Mouse (Mus musculus) embryo, embryonic 11.5 days (tissue): ENCODE measurements around the gene Tomm40.
A peak's percentile ranks its signal among the peaks of the same experiment; 100 is the strongest.
"Not testable (repeated sequence)": the region's sequence is repeated elsewhere in the genome, so short reads cannot be mapped to it uniquely, and the experiment has no call there.

Experiments used
- DNase-seq: peaks from one replicate; pipeline ENCODE4 v3.0.0-alpha.2; 2012; ENCODE audit warnings: low read depth, low spot score

Gene Tomm40

DNA sequence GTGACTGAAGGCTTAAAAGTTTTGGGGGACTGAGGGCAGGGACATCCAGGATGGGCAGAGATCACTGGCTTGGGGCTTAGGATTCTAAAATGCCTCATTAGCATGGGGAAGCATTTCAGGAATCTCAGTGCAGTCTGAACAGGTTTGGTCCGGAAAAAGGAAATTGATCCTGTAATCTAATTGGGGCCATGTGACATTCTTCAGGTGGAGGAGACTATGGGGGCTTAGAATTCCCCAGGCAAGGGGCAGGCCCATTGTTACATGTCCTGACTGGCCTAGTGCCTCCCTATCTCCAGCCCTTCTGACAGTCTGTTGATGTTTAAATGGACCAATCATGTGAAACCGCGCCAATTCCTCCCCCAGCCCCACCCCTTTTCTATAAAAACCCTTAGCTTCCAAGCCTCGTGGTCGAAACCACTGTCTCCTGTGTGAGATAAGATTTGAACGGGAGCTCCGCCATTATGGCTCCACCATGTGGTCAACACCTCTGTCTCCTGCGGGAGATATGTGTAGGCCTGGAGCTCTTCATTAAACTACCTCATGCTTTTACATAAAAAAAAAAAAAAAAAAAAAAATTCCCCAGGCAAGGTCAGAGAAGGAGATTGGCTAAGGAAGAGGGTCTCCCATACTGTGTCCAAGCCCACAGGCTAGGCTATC, 28.2 kb downstream of the Tomm40 start:
- DNase-seq, result not testable (repeated sequence)

DNA sequence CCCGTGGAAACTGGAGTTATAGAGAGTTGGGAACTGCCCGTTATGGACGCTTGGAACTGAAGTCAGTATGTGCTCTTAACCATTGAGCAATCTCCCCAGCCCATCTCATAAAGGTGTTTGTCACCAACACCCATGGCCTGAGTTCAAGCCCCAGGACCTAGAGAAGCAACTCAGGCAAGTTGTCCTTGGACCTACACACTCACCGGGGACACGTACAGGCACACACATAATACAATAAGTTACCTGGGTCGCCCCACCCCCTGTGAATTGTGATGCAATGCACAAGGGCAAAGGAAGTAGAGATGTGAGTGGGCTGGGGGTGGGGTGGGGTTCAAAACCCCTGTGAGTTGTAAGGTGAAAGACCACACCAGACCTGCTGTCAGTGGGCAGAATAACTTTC, 28.7 kb downstream of the Tomm40 start:
- DNase-seq, result no peak

DNA sequence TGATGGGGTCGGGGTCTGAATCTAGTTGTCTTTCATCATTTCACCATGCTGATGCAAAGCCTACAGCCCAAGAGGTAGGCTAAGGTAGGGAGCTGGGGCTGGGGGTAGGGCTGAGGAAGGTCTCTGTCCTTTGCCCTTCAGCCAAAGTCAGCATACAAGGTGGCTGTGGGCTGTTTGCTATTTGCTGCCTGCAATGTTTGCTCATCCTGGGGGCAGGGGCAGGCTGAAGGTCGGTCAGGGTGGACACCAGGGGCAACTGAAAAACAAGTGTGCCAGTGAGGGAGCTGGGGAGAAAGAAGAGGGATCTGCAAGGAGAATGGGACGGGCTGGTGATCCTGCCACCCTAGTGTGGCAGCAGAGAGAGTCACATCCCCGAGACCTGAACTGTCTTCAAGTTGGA, 29.9 kb downstream of the Tomm40 start:
- no peak for DNase-seq

DNA sequence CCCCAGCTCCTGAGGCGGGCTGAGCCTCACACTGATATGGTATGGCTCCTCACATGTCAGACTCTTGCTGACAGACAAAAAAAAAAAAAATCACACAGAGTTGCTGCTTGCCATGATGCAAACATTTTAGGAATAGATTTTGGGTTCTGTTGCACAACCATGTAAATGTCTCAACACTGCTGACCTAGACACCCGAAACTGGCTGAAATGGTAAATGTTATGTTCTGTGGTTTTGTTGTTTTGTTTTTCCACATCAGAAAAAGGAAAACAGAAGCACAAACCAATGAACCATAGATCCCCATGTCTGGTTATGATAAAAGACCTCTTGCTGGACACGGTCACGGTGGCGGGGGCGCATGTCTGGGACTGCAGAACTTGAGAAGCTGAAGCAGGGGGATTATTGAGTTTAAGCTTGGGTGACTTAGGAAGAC, 31.5 kb downstream of the Tomm40 start:
- DNase-seq, result no peak

DNA sequence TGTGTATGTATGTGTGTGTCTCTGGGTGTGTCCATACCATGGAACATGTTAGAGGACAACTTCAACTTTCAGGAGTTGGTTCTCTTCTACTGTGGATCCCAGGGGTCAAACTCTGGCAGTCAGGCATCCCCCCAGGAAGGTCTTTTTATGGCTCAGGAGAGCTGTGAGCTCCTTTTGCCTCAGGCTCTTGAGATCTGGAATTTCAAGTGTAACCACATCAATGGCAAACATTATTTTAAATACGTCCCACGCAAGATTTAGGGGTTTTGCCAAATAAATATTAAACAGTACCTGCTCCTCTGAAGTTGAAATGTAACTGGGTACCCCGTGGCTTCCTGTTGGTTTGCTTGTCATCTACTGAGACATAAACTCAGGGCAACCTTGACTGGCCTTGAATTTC, 32.3 kb downstream of the Tomm40 start:
- DNase-seq, result no peak

DNA sequence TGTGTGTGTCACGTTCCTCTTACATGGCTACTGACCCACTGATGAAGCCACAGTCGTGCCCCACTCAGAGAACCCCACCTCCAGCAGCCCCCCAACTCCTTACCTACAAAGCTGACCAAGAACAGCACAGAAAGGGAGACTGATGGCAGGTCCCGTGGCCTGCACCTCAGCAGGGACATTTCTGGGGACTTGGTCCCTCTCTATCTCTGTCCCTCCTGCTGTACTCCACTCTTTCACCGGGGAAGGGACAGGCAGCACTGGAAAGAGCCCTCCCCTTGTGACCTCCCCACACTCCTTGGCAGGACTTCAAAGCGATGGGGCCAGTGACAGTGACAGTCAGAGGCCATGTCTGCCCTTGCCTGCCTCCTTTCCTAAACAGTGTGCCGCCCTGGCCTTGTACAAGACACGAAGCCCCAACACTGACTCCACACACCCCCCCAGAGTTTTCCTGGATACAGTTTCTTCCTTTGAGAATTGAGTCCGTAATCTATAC, 34.0 kb downstream of the Tomm40 start, which contains the start of the genes Gm44805 and Apoc4:
TSS of gene Gm44805 (minus strand) at position 222 of the 493 bp plus-strand sequence.
TSS of gene Apoc4 (minus strand) at position 278 of the 493 bp plus-strand sequence.
- no peak for DNase-seq

DNA sequence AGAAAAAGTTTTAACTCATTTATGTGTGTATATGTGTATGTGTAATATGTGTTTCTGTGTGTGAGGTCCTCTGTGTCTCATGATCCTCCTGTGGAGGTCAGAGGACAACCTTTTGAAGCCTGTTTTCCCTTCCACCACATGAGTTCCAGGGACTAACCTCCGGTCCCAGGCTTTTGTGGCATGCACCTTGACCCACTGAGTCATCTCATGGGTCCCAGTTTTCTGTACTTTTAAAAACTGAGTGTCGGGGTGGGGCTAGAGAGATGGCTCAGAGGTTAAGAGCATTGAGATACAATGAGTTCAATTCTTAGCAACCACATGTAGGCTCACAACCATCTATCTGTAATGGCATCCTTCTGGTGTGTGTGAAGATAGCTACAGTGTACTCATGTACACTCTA, 34.5 kb downstream of the Tomm40 start:
- DNase-seq, result no peak

DNA sequence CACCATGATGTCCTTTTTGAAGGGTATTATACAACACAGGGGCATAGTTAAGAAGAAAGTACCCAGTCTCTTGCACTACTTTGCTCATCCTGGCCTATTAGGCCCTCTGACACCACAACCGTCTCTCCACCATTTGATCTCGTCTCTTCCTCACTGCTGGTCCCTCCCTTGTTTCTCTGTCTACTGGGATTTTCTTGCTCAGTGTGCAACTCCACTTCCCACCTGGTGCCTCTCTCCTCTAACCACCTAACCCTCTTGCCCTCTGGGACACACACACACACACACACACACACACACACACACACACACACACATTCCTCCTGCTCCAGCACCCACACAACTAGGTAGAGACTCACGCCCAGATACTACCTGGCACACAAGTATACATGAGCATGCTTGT, 36.3 kb downstream of the Tomm40 start:
- no peak for DNase-seq

DNA sequence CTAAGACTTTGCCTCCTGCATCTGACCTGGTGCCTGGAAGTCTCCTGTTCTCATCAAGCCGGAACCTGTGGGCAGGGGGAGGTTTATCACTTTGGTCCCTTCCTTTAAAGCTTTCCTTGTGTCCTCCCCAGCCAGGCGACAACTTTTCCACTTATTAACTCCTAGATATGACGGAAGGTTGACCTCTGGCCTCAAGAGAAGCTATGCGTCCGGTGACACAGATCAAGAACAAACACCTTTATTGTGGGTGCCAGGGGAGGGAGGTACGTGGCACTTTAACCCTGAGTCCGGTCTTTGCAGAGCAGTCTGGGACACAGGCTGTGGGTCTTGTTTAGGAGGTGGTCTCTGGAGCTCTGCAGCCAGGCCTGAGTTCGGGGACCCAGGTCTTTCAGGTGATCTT, 37.4 kb downstream of the Tomm40 start, which contains the start of gene Apoc2:
TSS of gene Apoc2 (minus strand) at position 70 of the 400 bp plus-strand sequence.
- DNase-seq, result no peak

DNA sequence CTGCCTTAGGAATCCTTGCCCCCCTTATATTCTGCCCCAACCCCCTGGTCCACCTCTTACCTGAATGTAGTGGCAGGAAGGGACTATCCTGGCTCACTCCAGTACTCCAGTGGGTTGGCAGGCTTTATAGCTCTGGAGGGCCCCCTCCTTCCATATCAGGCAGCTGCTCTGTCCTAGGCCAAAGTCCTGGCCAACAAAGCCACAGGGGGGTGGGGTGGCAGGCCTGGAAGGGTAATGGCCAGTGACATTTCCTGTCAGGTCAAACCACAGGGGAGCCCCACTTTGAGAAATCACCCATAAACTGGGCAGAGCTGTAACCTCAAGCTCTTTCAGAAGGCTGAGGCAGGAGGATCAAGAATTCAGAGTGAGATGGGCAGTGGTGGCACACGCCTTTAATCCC, 38.6 kb downstream of the Tomm40 start:
- DNase-seq, result no peak

DNA sequence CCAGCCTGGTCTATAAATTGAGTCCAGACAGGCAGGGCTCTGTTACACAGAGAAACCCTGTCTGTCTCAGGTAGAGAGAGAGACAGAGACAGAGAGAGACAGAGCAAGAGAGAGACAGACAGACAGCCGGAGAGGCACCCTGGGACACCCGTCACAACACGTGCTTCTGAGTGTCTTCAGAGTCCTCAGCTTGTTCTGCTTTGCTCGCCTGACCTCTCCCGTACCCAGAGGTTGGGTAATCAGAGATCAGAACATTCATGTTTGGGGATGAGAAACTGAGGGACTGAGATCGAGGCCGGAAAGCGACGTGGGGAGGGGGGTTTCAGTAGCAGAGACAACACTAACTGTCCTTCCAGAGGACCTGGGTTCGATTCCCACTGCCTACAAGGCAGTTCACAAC, 39.4 kb downstream of the Tomm40 start:
- DNase-seq, result no peak

DNA sequence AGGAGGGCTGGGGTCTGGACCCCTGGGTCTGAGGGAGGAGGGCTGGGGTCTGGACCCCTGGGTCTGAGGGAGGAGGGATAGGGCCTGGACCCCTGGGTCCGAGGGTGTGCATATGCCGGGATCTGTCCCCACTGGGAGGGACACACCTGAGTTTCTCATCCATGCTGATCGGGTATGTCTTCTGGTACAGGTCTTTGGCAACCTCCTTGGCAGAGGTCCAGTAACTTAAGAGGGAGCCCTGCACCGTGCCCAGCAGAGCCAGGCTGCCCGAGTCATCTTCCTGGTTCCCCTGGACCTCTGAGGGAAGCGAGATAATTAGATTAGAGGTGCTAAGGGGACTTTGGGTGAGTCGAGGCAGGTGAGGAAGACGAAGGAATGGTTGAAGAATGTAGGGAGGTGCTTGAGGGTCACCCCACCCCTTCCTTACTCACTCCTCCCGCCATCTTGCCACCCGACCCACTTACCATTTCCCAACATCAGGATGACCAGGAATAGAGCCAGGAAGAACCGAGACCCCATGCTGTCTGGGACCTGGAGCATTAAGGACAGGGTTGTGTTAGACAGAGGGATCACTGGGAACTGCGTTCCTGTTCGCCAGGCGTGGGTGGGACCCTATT, 42.0 kb downstream of the Tomm40 start:
- DNase-seq, result no peak

DNA sequence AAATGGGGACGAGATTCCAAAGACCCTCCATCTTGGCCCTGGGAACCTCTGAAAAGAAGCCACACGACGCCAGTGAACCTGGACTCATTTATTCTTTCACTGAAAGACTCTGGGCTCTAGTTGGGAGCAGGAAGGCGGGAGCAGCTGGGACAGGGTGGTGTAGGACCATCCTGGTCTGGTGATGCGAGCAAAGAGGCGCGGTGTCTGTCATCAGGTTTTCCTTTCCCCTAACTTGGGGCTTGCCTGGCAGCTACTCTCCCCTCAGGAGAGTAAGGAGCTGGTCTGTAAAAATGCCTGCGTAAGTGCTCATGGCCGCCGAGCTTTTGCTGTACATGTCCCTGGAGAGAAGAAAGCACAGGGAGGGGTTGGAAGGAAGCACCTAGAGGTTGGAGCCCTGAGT, 43.7 kb downstream of the Tomm40 start:
- no peak for DNase-seq

DNA sequence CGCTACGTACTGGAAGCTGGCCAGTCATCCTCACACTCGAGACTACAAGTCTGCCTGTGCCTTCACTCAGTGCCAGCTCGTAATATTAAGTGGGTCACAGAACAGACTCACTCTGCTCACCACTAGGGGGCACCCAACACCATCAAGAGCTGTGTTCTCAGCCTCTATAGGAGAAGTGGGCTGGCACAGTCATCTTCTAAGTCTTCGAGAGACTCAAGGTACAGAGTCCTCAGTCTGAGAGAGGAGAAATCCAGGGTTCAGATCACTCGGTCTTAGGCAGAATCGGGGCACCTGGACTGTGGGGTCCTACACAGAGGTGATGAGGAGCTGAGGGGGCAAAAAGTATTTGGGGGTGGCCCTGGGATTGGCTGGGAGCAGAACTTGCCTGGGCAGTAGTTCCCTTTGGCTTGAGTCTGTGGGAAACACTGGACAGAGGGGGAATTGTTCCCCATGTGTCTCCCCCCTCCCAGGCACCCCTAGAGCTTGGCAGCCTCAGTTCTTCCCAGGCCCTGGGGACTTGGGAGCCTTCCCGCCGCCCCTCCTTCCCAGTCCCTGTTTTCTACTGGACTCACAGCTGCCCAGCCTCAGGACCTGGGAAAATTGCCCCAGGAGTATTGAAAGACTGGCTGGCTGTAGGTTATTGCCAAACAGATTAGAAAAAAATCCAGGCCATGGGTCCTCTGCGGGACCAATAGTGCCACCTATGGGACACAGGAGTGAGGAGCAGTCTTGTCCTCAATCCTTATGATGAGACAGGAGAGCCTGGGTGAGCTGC, 46.1 kb downstream of the Tomm40 start:
- peak; percentile 85 for DNase-seq

DNA sequence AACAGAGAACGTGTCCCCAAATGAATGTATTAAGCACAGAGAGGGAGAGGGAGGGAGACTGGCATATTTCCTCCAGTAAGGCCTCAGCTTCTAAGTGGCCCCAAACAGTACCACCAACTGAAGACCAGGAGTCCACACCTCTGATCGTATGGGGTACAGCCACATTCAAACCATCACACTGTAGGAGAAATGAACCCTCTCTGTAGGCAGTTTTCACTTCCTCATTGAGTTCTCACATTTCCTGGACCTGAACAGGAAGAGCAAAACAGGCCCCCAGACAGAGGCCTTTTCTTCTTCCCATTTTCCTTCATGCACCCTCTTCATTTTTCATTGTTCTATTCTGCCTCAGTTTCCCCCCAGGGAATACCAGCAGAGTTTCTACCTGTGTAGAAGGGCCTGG, 47.8 kb downstream of the Tomm40 start:
- DNase-seq, result no peak

DNA sequence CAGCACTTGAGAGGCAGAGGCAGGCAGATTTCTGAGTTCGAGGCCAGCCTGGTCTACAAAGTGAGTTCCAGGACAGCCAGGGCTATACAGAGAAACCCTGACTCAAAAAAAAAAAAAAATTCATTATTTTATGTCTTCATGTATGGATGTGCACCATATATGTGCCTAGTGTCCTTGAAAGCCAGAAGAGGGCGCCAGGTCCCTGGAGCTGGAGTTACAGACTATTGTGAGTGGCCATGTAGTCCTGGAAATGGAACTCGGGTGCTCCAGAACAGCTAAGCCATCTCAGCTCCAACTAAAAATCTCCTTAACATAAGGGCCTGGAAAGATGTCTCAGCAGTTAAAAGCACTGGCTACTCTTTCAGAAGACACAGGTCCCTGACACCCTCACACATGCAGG, 48.5 kb downstream of the Tomm40 start:
- DNase-seq, result no peak

DNA sequence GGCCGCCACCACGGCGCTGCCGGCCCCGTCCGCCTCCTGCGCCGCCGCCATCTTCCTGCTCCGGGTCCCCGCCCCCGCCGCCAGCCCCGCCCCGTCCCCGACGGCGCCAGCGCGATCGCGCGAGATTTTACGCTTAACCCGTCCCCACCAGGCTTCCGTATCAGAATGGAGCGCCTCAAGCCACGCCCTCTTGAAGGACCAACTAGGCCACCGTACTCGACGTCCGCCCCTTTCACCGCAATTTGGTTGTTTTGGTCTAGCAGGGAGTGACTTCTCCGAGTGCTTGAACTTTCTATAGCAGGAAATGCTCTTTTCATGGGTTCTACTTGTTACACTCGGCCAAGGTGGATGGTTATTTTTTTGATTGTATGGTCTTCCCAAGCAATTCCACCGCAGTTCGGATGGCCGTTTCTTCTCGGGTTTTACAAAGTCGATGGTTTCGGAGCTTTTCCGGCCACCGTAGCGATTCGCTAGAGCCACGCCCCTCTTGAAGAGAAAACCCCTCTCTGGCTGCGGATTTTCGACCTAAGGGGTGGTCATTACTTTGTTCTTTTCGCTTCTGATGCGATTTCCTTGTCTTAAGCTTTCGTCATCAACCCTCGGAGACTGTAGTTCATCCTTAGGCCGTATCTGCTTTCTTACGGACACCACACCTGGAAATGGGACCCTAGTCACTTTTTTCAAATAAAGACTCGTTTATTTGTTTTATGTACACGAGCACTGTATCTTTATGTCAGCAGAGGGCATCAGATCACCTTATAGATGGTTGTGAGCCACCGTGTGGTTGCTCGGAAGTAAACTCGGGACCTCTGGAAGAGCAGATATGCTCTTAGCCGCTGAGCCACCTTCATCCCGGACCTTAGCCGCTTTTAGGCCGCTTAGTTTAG, 50.0 kb downstream of the Tomm40 start, which contains the start of gene Clptm1:
TSS of gene Clptm1 (minus strand) at position 79 of the 887 bp plus-strand sequence.
- DNase-seq, result peak; percentile 95

DNA sequence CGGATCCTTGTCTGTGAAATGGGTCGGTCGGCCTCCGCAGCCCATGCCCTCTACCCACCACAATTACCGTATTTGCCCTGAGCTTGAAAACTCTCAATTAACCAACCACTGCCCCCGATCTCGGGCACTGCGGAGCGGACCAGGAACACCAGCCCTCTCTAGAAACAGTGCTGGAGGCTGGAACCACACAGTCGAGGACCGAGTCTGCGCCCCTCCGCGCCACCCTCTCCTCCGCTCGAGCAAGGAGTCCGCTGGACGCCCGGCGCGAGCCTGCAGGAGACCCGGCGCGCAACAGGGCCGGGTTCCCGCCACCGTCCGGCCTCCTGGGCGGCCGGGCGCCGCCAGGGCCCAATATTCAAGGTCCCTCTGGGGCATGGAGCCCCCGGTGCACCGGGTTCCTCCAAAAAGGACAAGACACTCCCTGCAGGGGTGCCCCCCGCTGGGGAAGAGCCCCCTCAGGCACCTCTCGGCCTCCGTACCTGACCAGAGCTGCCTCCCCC, 50.7 kb downstream of the Tomm40 start:
- no peak for DNase-seq

DNA sequence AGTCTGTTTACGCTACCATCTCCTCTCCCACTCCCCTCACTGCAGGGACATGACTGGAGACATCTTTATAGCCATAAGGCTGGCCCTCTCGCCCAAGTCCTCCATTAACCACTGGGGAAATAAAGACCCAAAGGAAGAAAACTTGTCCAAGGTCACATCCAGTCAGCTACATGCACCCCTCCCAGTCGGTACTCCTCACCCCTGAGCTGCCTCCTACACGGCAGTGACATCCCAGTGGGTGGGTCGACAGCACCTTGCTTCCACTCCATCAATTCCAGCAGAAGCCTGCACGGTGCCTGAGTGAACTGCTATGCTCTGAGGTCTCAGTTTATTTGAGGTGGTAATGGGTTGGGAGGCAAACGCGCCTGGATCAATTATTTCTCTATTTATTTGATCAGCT, 51.3 kb downstream of the Tomm40 start:
- DNase-seq, result no peak

DNA sequence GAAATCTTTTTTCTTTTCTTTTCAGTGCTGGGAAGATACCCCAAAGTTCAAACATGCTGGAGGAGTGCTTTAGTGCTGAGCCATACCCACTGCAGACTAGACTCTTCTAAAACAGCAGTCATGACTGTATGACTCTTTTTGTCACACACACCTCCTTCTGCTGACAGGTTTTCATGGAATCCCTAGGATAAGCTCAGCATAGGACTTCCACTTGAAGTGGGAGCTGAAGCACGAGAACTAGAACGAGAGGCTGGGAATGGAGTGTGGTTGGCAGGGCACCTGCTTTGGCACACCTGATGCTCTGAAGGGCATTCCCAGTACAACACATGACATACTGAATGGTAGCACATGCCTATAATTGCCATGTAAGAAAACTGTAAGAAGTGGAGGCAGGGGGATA, 62.6 kb downstream of the Tomm40 start:
- DNase-seq, result no peak
